Mouse (Mus musculus) heart, adult 18-20 months (tissue): ENCODE measurements around the gene Cdca7. TPM values are rescaled to one million over a fixed set of nuclear protein-coding genes. Genes with fewer than 3 reads are reported as not detected.

ENCODE experiments used
- DNase-seq, 2 experiments: peaks; one replicate each; pipeline ENCODE4 v3.0.0; 2021 to 2022; ENCODE audit warnings: mixed read lengths in 1 of 2
- long read RNA-seq, 2 experiments: library from polyadenylated mRNA; stranded (forward); transcript quantifications; one replicate each; pipeline ENCODE4 v2.0.0; 2021
- total RNA-seq, 2 experiments: library from RNA; stranded (reverse); gene quantifications; 2 replicates each; pipeline ENCODE4 v1.2.3; 2021

Cdca7 gene
- 1 to 10 TPM; 1.7 to 2.0 TPM for total RNA-seq
- long read RNA-seq, experiment 1, partial matches to known transcripts = 0 of 3 reads
- long read RNA-seq, experiment 1, other reads (novel, unspliced or antisense) = 0 of 3 reads
- long read RNA-seq, experiment 2, partial matches to known transcripts = 0 of 2 reads
- long read RNA-seq, experiment 2, other reads (novel, unspliced or antisense) = 0 of 2 reads

DNA sequence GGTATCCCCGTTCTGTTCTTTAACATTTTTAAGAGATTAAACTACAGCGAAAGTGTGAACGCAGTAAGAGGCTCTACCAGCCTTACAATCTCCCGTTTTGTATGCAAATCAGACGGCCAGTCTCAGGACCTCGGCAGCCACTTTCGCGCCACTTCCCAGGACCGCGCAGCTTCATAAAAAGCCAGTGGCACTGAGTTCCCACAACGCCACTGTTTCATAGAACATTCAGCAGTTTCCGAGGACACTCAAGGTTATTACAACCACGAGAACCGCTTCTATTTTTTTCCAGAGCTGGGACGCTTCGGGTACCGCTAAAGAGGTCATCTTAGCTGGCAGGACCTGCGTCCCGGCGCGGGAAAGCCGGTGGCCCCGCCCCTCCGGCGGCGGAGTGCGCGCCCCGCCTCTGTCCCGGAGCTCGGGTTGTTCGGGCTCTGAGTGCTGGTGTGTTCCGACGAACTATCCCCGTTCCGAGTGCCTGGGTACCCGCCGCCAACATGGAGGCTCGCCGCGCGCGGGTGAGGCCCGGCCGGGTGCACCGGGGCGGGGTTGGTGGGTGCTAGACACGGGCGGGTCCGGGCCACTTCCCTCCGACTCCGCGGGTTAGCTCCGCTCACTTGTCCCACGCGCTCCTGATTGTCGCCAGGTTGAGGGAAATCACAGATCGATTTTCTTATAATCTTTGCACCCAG, at the start of gene Cdca7:
Gene Cdca7, plus strand, starts transcription at position 363 of the 689 bp plus-strand sequence.
- peak; percentile 79 to 90 for DNase-seq

- no peak for DNase-seq
Observed at GRCm38 (mm10) chr2:72426776-72427175, 49.2 kb upstream of the Cdca7 start.

- no peak for DNase-seq
Observed at GRCm38 (mm10) chr2:72427288-72427687, 48.7 kb upstream of the Cdca7 start.

- no peak for DNase-seq
Observed at GRCm38 (mm10) chr2:72438941-72439533, 36.9 kb upstream of the Cdca7 start.

DNA sequence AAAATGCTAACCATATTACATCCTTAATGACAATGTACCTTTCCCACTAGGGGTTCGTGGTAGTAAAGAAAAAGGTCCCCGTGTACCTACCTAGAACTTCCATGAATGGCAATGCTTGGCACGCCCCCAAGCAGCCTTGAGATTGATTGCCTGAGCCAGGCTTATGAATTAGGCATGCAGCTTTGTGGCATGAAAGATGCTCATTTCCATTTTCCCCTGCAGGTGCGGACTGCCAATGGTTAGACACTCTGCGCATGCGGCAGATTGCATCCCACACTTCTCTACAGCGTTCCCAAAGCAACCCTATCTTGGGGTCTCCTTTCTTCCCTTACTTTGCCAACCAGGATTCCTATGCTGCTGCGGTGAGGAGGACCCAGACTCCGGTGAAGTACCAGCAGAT, 34.9 kb upstream of the Cdca7 start:
- no peak for DNase-seq

DNA sequence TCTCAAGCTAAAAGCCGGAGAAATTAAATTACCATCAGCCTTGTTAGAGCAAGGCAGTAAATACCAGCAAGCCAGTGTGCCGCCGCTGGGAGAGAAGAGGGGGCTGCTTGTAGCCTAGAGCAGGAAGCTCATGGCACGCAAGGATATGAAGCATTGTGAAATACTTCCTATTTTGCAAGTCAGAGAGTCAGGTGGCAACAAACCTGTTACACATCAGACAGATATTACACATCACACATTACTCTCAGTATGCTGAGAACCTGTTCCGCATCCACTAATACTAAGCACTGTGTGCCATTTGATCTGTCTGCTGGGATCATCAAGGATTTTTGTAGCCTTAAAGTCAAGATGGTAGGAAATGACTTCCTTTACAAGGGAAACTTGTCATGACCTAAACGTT, 33.1 kb upstream of the Cdca7 start:
- no peak for DNase-seq

- no peak for DNase-seq
Observed at GRCm38 (mm10) chr2:72443960-72444359, 32.0 kb upstream of the Cdca7 start.

DNA sequence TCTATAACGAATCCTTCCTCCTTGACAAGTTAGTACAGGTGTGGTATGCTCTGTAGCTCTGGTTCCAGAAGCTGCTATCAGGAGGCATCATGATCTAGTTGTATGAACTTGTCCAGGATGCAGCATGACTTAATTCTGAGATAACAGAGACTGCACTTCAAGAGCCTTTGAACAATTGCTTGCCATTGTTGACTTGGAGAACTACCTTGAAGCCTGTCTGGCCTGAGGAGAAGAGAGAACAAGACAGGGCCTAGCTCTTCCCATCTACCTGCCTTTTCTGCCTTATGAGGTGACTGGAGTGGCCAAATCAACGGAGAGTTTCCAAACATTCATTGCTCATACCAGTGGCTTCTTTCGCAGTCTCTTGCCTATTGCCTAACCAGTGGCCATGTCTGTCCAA, 29.9 kb upstream of the Cdca7 start:
- DNase-seq = no peak

GRCm38 (mm10) chr2:72446615-72447014, 29.3 kb upstream of the Cdca7 start:
- DNase-seq = no peak

- no peak for DNase-seq
Observed at GRCm38 (mm10) chr2:72453563-72453962, 22.4 kb upstream of the Cdca7 start.

DNA sequence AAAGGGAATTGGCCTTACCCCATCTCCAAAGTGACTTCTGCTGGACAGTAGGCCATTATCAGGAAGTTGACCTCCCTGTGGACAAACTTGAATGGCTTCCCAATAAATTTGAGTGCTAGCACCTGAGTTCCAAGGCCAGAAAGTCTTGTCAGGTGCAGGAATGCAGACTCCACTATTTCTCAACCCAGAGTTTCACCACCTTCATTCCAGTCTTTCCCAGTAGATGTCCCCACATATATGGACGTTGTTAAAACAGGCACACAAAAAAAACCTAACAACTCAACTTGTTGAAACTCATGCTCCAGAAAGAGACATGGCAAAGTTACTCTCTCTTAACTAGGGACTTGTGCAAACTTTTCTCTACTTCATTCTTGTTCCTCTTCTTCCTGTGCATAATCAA, 19.8 kb upstream of the Cdca7 start:
- no peak for DNase-seq

GRCm38 (mm10) chr2:72464376-72465014, 11.5 kb upstream of the Cdca7 start:
- peak in 1 of 2 experiments; percentile 8 for DNase-seq

DNA sequence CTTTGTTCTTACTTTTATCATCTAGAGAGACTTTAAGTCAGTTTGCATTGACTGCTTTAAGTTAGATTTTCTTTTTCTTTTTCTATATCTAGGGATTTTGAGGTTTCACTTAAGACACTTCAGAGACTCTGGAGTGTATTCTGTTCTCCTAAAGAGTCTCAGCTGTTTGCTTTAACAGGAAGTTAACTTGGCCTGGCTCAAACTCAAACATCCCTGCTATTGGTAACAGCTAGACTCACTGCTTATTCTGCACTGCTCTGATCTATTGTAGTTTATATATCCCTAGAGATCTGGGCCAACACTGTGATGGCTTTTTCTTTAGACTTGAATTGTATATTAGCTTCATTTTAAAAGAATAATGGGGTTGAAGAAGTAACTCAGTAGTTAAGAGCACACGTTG, 8.4 kb upstream of the Cdca7 start:
- peak in 1 of 2 experiments; percentile 3 for DNase-seq

DNA sequence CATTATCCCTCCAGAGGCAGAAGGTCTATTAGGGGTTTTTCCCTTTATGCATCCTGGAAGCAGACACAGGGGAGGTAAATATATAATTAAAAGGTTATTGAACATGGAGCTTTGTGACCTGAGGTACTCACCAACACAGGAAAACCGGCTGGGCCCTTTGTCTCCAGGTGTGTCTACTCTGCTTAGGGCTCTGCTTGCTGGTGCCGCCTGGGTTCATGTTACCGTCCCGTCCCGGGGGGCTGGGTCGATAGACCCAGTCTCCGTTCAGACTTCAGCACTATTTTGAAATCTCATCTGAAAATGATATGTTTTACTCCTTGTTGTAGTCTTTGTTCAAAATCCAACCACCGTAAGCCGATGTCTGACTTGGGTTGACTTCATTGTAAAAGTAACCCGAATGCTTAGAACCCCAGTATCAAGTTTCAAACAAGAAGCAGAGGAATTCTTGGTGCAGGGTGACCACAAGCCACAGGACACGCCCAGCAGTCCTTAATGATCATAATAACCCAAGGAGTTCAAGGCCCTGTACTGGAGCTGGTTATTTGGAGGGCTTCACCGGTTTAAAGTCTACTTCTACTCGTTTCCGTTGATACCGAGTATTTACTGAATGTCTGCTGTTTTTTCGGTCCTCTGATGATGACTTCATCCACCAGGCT, 4.4 kb upstream of the Cdca7 start:
- DNase-seq = no peak

DNA sequence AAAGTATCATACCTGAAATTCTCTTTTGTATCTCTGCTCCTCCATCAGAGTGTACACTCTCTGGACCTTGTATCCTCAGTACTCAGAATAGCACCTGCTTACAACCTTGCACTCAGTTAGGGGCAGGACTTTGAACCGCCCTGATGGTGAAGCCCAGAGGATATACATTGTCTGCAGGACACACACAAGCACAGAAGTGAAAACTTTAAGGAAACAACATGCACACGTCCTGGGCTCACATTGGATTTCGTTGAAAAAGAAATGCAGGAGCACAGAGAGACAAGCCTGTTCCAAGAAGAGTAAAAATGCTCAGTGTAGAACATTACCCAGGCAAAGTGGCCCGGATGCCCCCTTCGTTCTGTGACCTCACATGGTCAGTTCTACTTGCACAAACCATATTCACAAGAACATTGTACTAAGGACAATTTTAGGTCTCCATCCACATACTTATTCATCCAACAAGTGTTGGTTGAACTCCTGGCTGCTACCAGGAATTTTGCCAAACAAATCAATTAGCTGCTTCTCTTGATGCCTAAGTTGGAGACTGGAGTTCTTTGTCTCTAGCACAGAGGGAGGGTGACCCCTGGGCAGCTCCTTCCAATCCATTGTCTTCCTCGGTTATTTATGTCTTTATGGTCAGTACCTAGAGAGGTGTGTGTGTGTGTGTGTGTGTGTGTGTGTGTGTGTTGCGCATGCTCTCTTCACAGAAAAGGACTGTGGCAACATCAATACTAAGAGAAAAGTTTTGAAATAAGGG, 1.2 kb upstream of the Cdca7 start:
- no peak for DNase-seq

- DNase-seq = no peak
Observed at GRCm38 (mm10) chr2:72475423-72475796, 549 bp upstream of the Cdca7 start.

- peak; percentile 6 to 21 for DNase-seq
Observed at GRCm38 (mm10) chr2:72476486-72477211, 690 bp downstream of the Cdca7 start.

GRCm38 (mm10) chr2:72477221-72477620, 1.3 kb downstream of the Cdca7 start:
- no peak for DNase-seq

DNA sequence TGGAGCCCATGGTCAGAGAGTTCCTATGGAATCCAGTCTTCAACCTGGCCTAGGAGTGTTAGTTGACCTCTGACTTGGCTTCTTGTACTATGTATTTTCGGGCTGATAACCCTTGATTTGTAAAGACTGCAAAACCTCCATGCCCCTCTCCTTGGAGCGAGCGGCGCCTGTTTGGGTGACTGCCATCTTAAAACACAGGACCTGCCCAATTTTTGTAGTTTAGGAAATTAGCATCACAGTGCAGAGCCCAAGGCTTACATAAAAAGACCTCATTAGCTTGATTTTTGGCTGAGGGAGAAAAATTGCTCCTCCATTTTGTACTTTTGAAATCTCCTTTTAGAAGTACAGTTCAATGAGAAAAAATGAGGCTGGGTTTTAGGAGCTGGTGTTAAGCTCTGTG, 2.2 kb downstream of the Cdca7 start:
- no peak for DNase-seq

DNA sequence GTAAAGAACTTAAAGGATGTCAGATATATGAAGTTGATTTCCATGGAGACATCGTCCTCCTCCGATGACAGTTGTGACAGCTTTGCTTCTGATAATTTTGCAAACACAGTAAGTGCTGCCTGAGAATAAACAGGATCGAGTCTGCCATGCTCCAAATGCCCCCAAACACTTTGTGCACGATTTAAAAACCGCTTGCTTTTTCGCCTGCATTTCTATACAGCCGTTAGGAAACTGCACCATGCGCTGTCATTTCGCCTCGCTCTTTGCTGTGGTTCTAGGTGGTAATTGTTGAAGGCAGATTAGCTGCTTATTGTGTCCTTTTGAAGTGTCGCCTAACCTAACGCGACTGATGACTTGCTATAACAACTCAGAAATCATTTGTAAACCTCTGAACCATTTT, 3.0 kb downstream of the Cdca7 start:
- no peak for DNase-seq

DNA sequence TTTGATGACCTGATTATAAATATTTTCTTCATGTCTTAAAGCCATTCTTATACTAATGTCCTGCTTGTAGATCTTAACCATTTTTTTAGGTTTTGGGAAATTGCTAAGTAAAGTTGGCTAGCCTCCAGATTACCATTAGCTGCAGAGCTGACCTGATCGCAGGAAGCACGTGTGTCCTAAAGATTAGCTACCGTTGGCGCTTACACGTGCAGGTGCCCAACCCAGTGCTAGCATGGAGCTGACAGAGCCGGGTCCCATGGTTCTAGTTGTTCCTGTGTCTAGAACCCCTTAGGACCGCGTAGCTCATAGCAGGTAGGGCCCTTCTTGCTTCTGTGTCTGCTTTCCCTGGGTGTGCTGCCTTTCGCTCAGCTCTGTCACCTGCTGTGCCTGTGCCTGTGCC, 3.9 kb downstream of the Cdca7 start:
- no peak for DNase-seq
